ENCODE assay signal across 26 mouse cellular contexts in the genomic region with DNA sequence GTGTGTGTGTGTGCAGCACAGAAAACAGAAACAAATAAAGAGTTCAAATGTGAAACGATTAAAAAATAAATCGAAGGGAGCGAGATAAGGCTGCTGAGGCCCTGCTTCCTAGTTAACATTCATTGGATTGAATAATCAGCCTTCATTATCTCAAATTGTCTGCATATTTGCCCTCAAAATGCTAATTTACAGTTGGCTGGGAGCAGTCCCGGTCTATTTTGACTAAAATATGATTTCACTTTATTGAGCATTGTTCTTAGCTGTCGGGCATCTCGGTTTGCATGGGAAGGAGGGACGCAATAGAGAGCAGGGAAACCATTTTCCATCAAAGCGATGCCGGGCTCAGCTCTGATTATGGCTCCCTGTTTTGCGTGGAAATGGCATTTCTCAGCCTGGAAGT. TPM values are rescaled to one million over a fixed set of nuclear protein-coding genes. Genes with fewer than 3 reads are reported as not detected.
DNase-seq lines count a peak whose midpoint lies in the region; ATAC-seq and TF ChIP-seq lines count a peak whose summit lies in the region.
"Had no signal": no experiment of that assay in that cellular context is flagged by ENCODE, and none has a peak within 500 bp of the region (broad histone marks: within the 10 kb centered on the region; RNA-seq: fewer than 3 reads in every experiment).

No protein-coding gene starts in this region.

- no peak for ATAC-seq in forebrain, embryonic 12.5 days (ENCODE audit: low FRiP score)
- no peak for ATAC-seq in hindbrain, embryonic 14.5 days (ENCODE audit: low FRiP score)
- ATAC-seq in midbrain, embryonic 12.5 days (ENCODE audit: low FRiP score, low read depth), result no peak
- ATAC-seq in CD4-positive, CD25-positive, alpha-beta regulatory T cell, adult 4 months, result no peak

- DNase-seq in forebrain, embryonic 10.5 days (ENCODE audit: extremely low spot score, low spot score), result no peak
- DNase-seq in hindbrain, embryonic 14.5 days (ENCODE audit: low spot score), result peak; percentile 36
- DNase-seq in hindbrain, embryonic 10.5 days (ENCODE audit: low spot score), result no peak
- DNase-seq in lung, adult 2 months, result no peak
- DNase-seq: adrenal gland, postnatal 25 days; cerebellum, adult 11 months; cerebellum, postnatal 14 days; gastrocnemius, postnatal 10 days; kidney, adult 11 months; kidney, postnatal 4 days; left cerebral cortex, postnatal 4 days; thymus, adult 18-20 months; thymus, postnatal 36 days had no signal

- H3K27me3 ChIP-seq in forebrain, embryonic 12.5 days, result peaks cover 26% of the 10 kb centered on the region
- H3K27me3 ChIP-seq in forebrain, embryonic 10.5 days (ENCODE audit: poor library complexity, severe bottlenecking), result peaks cover 42% of the 10 kb centered on the region
- peaks cover 8% of the 10 kb centered on the region for H3K27me3 ChIP-seq in hindbrain, embryonic 14.5 days (ENCODE audit: control insufficient read depth, insufficient read depth, low read length)
- H3K27me3 ChIP-seq in hindbrain, embryonic 10.5 days (ENCODE audit: insufficient read depth, poor library complexity, severe bottlenecking), result peaks cover 33% of the 10 kb centered on the region
- peaks cover 15% of the 10 kb centered on the region for H3K27me3 ChIP-seq in midbrain, embryonic 12.5 days

- no peak for TF ChIP-seq POLR2A in lung, adult 2 months (IDR thresholded peaks at IDR 0.05; ENCODE audit: borderline replicate concordance, extremely low read depth, low read depth, low read length)

- TF ChIP-seq CTCF in lung, adult 2 months (IDR thresholded peaks at IDR 0.05; ENCODE audit: insufficient read depth, low read length), result no peak

- H3K36me3 ChIP-seq in forebrain, embryonic 12.5 days (replicated peaks), result no peaks in the 10 kb centered on the region
- no peaks in the 10 kb centered on the region for H3K36me3 ChIP-seq in forebrain, embryonic 10.5 days (replicated peaks)
- H3K36me3 ChIP-seq in hindbrain, embryonic 14.5 days (replicated peaks; ENCODE audit: control insufficient read depth, insufficient read depth), result no peaks in the 10 kb centered on the region
- H3K36me3 ChIP-seq in hindbrain, embryonic 10.5 days, result no peaks in the 10 kb centered on the region
- no peaks in the 10 kb centered on the region for H3K36me3 ChIP-seq in midbrain, embryonic 12.5 days
- H3K36me3 ChIP-seq: embryonic facial prominence, embryonic 12.5 days; heart, embryonic 13.5 days; limb, embryonic 15.5 days; liver, embryonic 15.5 days had no signal

- H3K4me2 ChIP-seq in forebrain, embryonic 12.5 days, result no peak overlapping the region
- H3K4me2 ChIP-seq in hindbrain, embryonic 14.5 days (replicated peaks), result no peak overlapping the region
- no peak overlapping the region for H3K4me2 ChIP-seq in midbrain, embryonic 12.5 days (replicated peaks)
- H3K4me2 ChIP-seq: embryonic facial prominence, embryonic 12.5 days; heart, embryonic 13.5 days; limb, embryonic 15.5 days; liver, embryonic 15.5 days had no signal

- H3K4me3 ChIP-seq in forebrain, embryonic 12.5 days (replicated peaks), result no peak overlapping the region
- no peak overlapping the region for H3K4me3 ChIP-seq in forebrain, embryonic 10.5 days
- H3K4me3 ChIP-seq in hindbrain, embryonic 14.5 days (replicated peaks; ENCODE audit: low read length), result no peak overlapping the region
- no peak overlapping the region for H3K4me3 ChIP-seq in hindbrain, embryonic 10.5 days
- no peak overlapping the region for H3K4me3 ChIP-seq in brown adipose tissue, adult 24 weeks (ENCODE audit: insufficient read depth, low read depth, low read length)
- H3K4me3 ChIP-seq in midbrain, embryonic 12.5 days, result no peak overlapping the region
- H3K4me3 ChIP-seq in lung, adult 2 months (replicated peaks; ENCODE audit: extremely low read depth, low read depth, low read length), result no peak overlapping the region
- H3K4me3 ChIP-seq: embryonic facial prominence, embryonic 12.5 days; erythroblast, embryonic 14.5 days; heart, embryonic 13.5 days; limb, embryonic 15.5 days; liver, embryonic 15.5 days had no signal

- WGBS in forebrain, embryonic 12.5 days, result 66% methylated on average over 10 of the region's 10 CpGs
- WGBS in forebrain, embryonic 10.5 days, result 87% methylated on average over 10 of the region's 10 CpGs
- WGBS in hindbrain, embryonic 14.5 days, result 58% methylated on average over 10 of the region's 10 CpGs
- WGBS in hindbrain, embryonic 10.5 days, result 86% methylated on average over 10 of the region's 10 CpGs
- WGBS in midbrain, embryonic 12.5 days, result 75% methylated on average over 10 of the region's 10 CpGs
- 54% methylated on average over 10 of the region's 10 CpGs for WGBS in lung, adult 2 months

- 0 out of 2 replicates have a peak overlapping the region, but pooled peaks have one; percentile 15 for H3K27ac ChIP-seq in forebrain, embryonic 12.5 days
- no peak overlapping the region for H3K27ac ChIP-seq in forebrain, embryonic 10.5 days
- peak overlapping the region; percentile 47; the same call in 1 of the 2 replicates for H3K27ac ChIP-seq in hindbrain, embryonic 14.5 days
- no peak overlapping the region for H3K27ac ChIP-seq in hindbrain, embryonic 10.5 days
- H3K27ac ChIP-seq in brown adipose tissue, adult 24 weeks (replicated peaks; ENCODE audit: low read depth, low read length), result peak overlapping the region; percentile 90
- H3K27ac ChIP-seq in midbrain, embryonic 12.5 days (replicated peaks), result peak overlapping the region; percentile 54
- H3K27ac ChIP-seq: embryonic facial prominence, embryonic 12.5 days; heart, embryonic 13.5 days; limb, embryonic 15.5 days; liver, embryonic 15.5 days; macrophage had no signal

- H3K9me3 ChIP-seq in forebrain, embryonic 12.5 days, result no peaks in the 10 kb centered on the region
- H3K9me3 ChIP-seq in forebrain, embryonic 10.5 days, result no peaks in the 10 kb centered on the region
- no peaks in the 10 kb centered on the region for H3K9me3 ChIP-seq in hindbrain, embryonic 14.5 days (ENCODE audit: control insufficient read depth, low read length)
- no peaks in the 10 kb centered on the region for H3K9me3 ChIP-seq in hindbrain, embryonic 10.5 days
- no peaks in the 10 kb centered on the region for H3K9me3 ChIP-seq in midbrain, embryonic 12.5 days
- H3K9me3 ChIP-seq: embryonic facial prominence, embryonic 12.5 days; heart, embryonic 13.5 days; limb, embryonic 15.5 days; liver, embryonic 15.5 days had no signal

- no peaks in the 10 kb centered on the region; the same call in 1 of the 2 replicates for H3K4me1 ChIP-seq in forebrain, embryonic 12.5 days
- H3K4me1 ChIP-seq in forebrain, embryonic 10.5 days, result peaks cover 9% of the 10 kb centered on the region
- H3K4me1 ChIP-seq in hindbrain, embryonic 14.5 days (replicated peaks; ENCODE audit: control insufficient read depth, insufficient read depth, low read length), result no peaks in the 10 kb centered on the region
- H3K4me1 ChIP-seq in hindbrain, embryonic 10.5 days (replicated peaks), result no peaks in the 10 kb centered on the region; the same call in 1 of the 2 replicates
- H3K4me1 ChIP-seq in brown adipose tissue, adult 24 weeks (ENCODE audit: control insufficient read depth, insufficient read depth, insufficient read length, low read length), result peaks cover 3% of the 10 kb centered on the region; the same call in 1 of the 2 replicates
- peaks cover 5% of the 10 kb centered on the region for H3K4me1 ChIP-seq in midbrain, embryonic 12.5 days
- no peaks in the 10 kb centered on the region for H3K4me1 ChIP-seq in lung, adult 2 months (ENCODE audit: control insufficient read depth, insufficient read depth, low read length)
- H3K4me1 ChIP-seq: embryonic facial prominence, embryonic 12.5 days; heart, embryonic 13.5 days; limb, embryonic 15.5 days; liver, embryonic 15.5 days had no signal

- no peak overlapping the region for H3K9ac ChIP-seq in forebrain, embryonic 12.5 days
- no peak overlapping the region for H3K9ac ChIP-seq in hindbrain, embryonic 14.5 days
- H3K9ac ChIP-seq in midbrain, embryonic 12.5 days (replicated peaks), result no peak overlapping the region
- H3K9ac ChIP-seq: embryonic facial prominence, embryonic 12.5 days; heart, embryonic 13.5 days; limb, embryonic 15.5 days; liver, embryonic 15.5 days had no signal

RNA-seq across cellular contexts. Expression of gene Noto, which starts 20.6 kb away (rescaled TPM):
- not detected in 2 replicates for polyA plus RNA-seq in forebrain, embryonic 12.5 days (2016; fragmentation: Nextera tagmentation; extraction: Ambion mirVana)
- not detected in 2 replicates for polyA plus RNA-seq in forebrain, embryonic 10.5 days (2016; fragmentation: Nextera tagmentation; extraction: Ambion mirVana)
- polyA plus RNA-seq in hindbrain, embryonic 14.5 days (2014; fragmentation: Nextera tagmentation; extraction: Ambion mirVana), result not detected in 2 replicates
- not detected in 2 replicates for polyA plus RNA-seq in hindbrain, embryonic 10.5 days (2016; fragmentation: Nextera tagmentation; extraction: Ambion mirVana)
- polyA plus RNA-seq in brown adipose tissue, adult 24 weeks (2012; ENCODE audit: insufficient read depth, insufficient read length, missing spikeins), result not detected in 2 replicates
- not detected in 2 replicates for polyA plus RNA-seq in midbrain, embryonic 12.5 days (2016; fragmentation: Nextera tagmentation; extraction: Ambion mirVana)
- polyA plus RNA-seq in CD4-positive, CD25-positive, alpha-beta regulatory T cell, adult 4 months (2017; shearing (Covaris generic)), result not detected
- polyA plus RNA-seq in lung, adult 2 months (2012; rRNA removed), result 0.16 TPM in 1 of 2 replicates, not detected in the other
- polyA plus RNA-seq: embryonic facial prominence, embryonic 12.5 days; erythroblast, embryonic 14.5 days; frontal cortex, adult 2 months; heart, embryonic 13.5 days; kidney, embryonic 16.5 days; limb, embryonic 15.5 days; liver, embryonic 15.5 days; macrophage; stomach, embryonic 16.5 days had no signal

RNA-seq across cellular contexts. Expression of gene Rab11fip5, which starts 28.6 kb away (rescaled TPM):
- polyA plus RNA-seq in forebrain, embryonic 12.5 days (2016; fragmentation: Nextera tagmentation; extraction: Ambion mirVana), result 6.8 and 8.2 TPM in 2 replicates
- polyA plus RNA-seq in forebrain, embryonic 10.5 days (2016; fragmentation: Nextera tagmentation; extraction: Ambion mirVana), result 2.5 and 3.1 TPM in 2 replicates
- 21.3 and 24.6 TPM in 2 replicates for polyA plus RNA-seq in hindbrain, embryonic 14.5 days (2014; fragmentation: Nextera tagmentation; extraction: Ambion mirVana)
- 3.9 and 5.8 TPM in 2 replicates for polyA plus RNA-seq in hindbrain, embryonic 10.5 days (2016; fragmentation: Nextera tagmentation; extraction: Ambion mirVana)
- 10.0 and 10.3 TPM in 2 replicates for polyA plus RNA-seq in brown adipose tissue, adult 24 weeks (2012; ENCODE audit: insufficient read depth, insufficient read length, missing spikeins)
- 9.7 and 10.1 TPM in 2 replicates for polyA plus RNA-seq in midbrain, embryonic 12.5 days (2016; fragmentation: Nextera tagmentation; extraction: Ambion mirVana)
- under 1 TPM; 0.14 to 0.42 TPM for polyA plus RNA-seq in CD4-positive, CD25-positive, alpha-beta regulatory T cell, adult 4 months (2017; shearing (Covaris generic))
- 20.0 and 24.9 TPM in 2 replicates for polyA plus RNA-seq in lung, adult 2 months (2012; rRNA removed)

RNA-seq across cellular contexts. Expression of gene Smyd5, which starts 28.8 kb away (rescaled TPM):
- polyA plus RNA-seq in forebrain, embryonic 12.5 days (2016; fragmentation: Nextera tagmentation; extraction: Ambion mirVana), result 49.8 and 51.5 TPM in 2 replicates
- polyA plus RNA-seq in forebrain, embryonic 10.5 days (2016; fragmentation: Nextera tagmentation; extraction: Ambion mirVana), result 84.4 and 85.8 TPM in 2 replicates
- 58.8 and 62.9 TPM in 2 replicates for polyA plus RNA-seq in hindbrain, embryonic 14.5 days (2014; fragmentation: Nextera tagmentation; extraction: Ambion mirVana)
- polyA plus RNA-seq in hindbrain, embryonic 10.5 days (2016; fragmentation: Nextera tagmentation; extraction: Ambion mirVana), result 69.3 and 82.0 TPM in 2 replicates
- 8.3 and 12.7 TPM in 2 replicates for polyA plus RNA-seq in brown adipose tissue, adult 24 weeks (2012; ENCODE audit: insufficient read depth, insufficient read length, missing spikeins)
- polyA plus RNA-seq in midbrain, embryonic 12.5 days (2016; fragmentation: Nextera tagmentation; extraction: Ambion mirVana), result 51.4 and 54.8 TPM in 2 replicates
- 10 to 100 TPM; 23.2 to 45.4 TPM for polyA plus RNA-seq in CD4-positive, CD25-positive, alpha-beta regulatory T cell, adult 4 months (2017; shearing (Covaris generic))
- 15.0 and 21.1 TPM in 2 replicates for polyA plus RNA-seq in lung, adult 2 months (2012; rRNA removed)

RNA-seq across cellular contexts. Expression of gene Cct7, which starts 48.3 kb away (rescaled TPM):
- polyA plus RNA-seq in forebrain, embryonic 12.5 days (2016; fragmentation: Nextera tagmentation; extraction: Ambion mirVana), result 610 and 617 TPM in 2 replicates
- 766 and 774 TPM in 2 replicates for polyA plus RNA-seq in forebrain, embryonic 10.5 days (2016; fragmentation: Nextera tagmentation; extraction: Ambion mirVana)
- 566 and 602 TPM in 2 replicates for polyA plus RNA-seq in hindbrain, embryonic 14.5 days (2014; fragmentation: Nextera tagmentation; extraction: Ambion mirVana)
- 641 and 745 TPM in 2 replicates for polyA plus RNA-seq in hindbrain, embryonic 10.5 days (2016; fragmentation: Nextera tagmentation; extraction: Ambion mirVana)
- polyA plus RNA-seq in brown adipose tissue, adult 24 weeks (2012; ENCODE audit: insufficient read depth, insufficient read length, missing spikeins), result 85.6 and 142 TPM in 2 replicates
- 574 and 582 TPM in 2 replicates for polyA plus RNA-seq in midbrain, embryonic 12.5 days (2016; fragmentation: Nextera tagmentation; extraction: Ambion mirVana)
- polyA plus RNA-seq in CD4-positive, CD25-positive, alpha-beta regulatory T cell, adult 4 months (2017; shearing (Covaris generic)), result 100 to 1,000 TPM; 315 to 339 TPM
- 71.5 and 103 TPM in 2 replicates for polyA plus RNA-seq in lung, adult 2 months (2012; rRNA removed)

RNA-seq across cellular contexts. Expression of gene Pradc1, which starts 48.7 kb away (rescaled TPM):
- 33.0 and 34.0 TPM in 2 replicates for polyA plus RNA-seq in forebrain, embryonic 12.5 days (2016; fragmentation: Nextera tagmentation; extraction: Ambion mirVana)
- polyA plus RNA-seq in forebrain, embryonic 10.5 days (2016; fragmentation: Nextera tagmentation; extraction: Ambion mirVana), result 35.3 and 37.2 TPM in 2 replicates
- 18.0 and 21.5 TPM in 2 replicates for polyA plus RNA-seq in hindbrain, embryonic 14.5 days (2014; fragmentation: Nextera tagmentation; extraction: Ambion mirVana)
- polyA plus RNA-seq in hindbrain, embryonic 10.5 days (2016; fragmentation: Nextera tagmentation; extraction: Ambion mirVana), result 37.5 and 40.7 TPM in 2 replicates
- polyA plus RNA-seq in brown adipose tissue, adult 24 weeks (2012; ENCODE audit: insufficient read depth, insufficient read length, missing spikeins), result 15.1 and 16.3 TPM in 2 replicates
- 29.4 and 31.6 TPM in 2 replicates for polyA plus RNA-seq in midbrain, embryonic 12.5 days (2016; fragmentation: Nextera tagmentation; extraction: Ambion mirVana)
- 10 to 100 TPM; 16.2 to 17.7 TPM for polyA plus RNA-seq in CD4-positive, CD25-positive, alpha-beta regulatory T cell, adult 4 months (2017; shearing (Covaris generic))
- polyA plus RNA-seq in lung, adult 2 months (2012; rRNA removed), result 27.0 and 28.9 TPM in 2 replicates

Comparison
In these comparisons a context has a peak if more than half of its experiments do, and no peak if none do; other contexts are left out.
1. H3K27ac ChIP-seq: peak in forebrain, embryonic 12.5 days (single experiment), hindbrain, embryonic 14.5 days (single experiment), brown adipose tissue, adult 24 weeks (single experiment) and midbrain, embryonic 12.5 days (single experiment); none in forebrain, embryonic 10.5 days (single experiment) and hindbrain, embryonic 10.5 days (single experiment).